Mouse (Mus musculus): ENCODE results near the gene Dpagt1. TPM values are rescaled to one million over a fixed set of nuclear protein-coding genes. Genes with fewer than 3 reads are reported as not detected.
"Not testable (repeated sequence)": the region's sequence is repeated elsewhere in the genome, so short reads cannot be mapped to it uniquely, and the experiment has no call there.

Gene Dpagt1
- total RNA-seq (2017), result 10.6 and 14.2 TPM in 2 replicates

DNA sequence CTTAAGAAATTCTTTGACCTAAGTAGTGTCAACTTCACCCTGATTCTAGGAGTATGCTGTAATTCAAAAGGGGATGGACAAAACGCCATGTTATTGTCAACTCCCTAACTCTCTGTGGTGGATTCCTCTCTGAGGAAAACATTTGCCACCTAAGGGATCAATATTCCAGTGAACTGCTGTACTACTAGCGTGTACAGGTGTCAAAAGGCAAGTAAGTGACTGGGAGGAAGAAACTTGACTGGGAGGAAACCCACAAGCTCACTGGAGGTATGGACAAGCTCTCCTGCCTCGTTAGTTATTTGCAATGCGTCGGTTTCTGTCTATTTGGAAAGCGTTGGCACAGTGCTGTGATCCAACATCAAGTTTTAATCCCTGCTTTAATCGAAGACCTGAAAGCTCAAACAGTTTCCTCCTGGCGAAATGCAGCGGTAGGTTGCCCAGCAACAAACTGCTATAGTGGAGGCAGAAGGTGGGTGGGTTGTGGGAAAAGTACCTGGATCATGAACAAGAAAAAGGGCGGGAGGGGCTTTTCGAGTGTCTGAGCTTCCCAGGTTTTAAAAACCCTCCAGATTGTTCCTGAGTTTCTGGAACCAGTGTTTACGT lies at the start of gene Dpagt1:
Gene Dpagt1, plus strand, starts transcription at position 252 of the 603 bp plus-strand sequence.
- ATAC-seq (replicated peaks; ENCODE audit: low read depth, poor library complexity, severe bottlenecking), result no peak

DNA sequence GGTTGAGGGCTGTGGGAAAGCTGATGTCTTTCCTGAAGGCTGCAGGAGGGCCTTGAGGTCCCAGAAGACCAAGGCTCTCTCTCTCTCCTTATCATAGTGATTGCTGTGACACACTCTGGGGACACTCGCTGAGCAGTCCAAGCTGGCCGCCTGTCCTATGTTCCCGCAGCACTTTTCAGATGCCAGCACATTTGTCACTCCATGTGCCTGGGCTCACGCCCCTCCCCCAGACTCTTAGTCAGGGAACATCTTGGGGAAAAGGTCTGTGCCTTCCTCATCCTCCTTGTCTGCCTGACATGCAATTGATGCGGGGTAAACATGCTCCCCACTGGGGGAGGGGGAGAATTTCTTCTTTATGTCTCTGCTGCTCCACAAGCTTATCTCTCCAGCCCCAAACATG lies 42.6 kb upstream of the Dpagt1 start:
- ATAC-seq (replicated peaks; ENCODE audit: low read depth, poor library complexity, severe bottlenecking), result no peak

DNA sequence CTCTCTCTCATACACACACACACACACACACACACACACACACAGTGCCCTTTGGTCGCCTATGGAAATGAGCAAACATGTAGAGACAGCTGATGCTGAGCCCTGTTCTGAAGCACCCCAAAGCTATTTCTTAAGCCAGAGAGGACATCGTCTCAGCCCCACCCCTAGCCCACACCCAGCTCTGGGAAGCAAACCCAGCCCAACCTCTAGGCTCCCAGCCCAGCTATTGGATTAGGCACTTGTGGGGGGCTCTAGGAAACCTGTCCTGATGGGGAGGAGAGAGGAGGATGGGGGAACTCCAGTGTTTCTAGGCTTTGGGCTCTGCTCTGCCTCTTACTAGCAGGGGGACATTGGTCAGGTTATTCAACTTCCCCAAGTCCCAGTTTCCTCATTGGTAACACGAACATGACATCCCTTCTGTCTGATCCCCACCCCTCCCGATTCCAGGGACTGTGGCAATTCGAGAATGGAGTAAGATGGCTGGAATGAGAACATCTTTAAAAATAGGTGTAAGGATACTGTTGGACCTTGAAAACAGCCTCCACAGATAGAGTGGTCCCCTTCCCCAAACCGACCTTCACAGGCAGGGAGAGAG lies 39.5 kb upstream of the Dpagt1 start:
- 0 out of 2 replicates have a peak, but pooled peaks have one; percentile 6 for ATAC-seq (replicated peaks; ENCODE audit: low read depth, poor library complexity, severe bottlenecking)

GRCm38 (mm10) chr9:44287003-44287400 lies 38.8 kb upstream of the Dpagt1 start:
- 0 out of 2 replicates have a peak, but pooled peaks have one; percentile 1 for ATAC-seq (replicated peaks; ENCODE audit: low read depth, poor library complexity, severe bottlenecking)

DNA sequence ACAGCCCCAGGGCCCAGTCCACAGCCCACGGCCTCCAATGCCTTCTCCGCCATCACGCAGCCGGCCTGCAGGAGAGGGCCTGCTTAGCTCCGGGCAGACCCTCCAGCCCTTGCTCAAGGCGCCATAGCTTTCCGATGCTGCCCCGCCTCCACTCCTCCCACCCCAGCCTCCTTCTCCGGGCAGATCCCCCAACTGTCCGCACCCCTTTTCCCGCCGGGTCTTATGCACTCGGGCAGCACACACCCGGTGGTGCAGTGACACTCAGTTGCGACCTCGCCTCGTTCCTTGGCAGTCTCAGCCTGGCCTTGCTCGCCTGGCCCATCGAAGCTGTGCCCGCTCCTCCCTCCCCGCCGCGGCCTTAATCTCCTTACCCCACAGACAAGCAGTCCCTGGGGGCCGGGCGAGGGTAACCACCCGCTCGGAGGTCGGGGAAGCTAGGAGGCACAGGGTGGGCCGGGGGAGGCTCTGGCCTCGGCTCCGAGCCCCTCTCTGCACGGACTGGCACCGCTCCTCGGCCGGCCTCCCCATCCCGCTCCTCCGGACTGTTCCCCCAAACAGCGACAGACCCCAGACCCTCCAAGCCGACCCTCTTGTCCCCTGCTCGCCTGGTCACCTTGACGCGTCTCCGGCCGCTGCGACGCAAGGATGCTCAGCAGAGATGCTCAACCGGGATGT lies 38.3 kb upstream of the Dpagt1 start:
- ATAC-seq (replicated peaks; ENCODE audit: low read depth, poor library complexity, severe bottlenecking), result peak; percentile 46

GRCm38 (mm10) chr9:44288076-44288958 lies 37.5 kb upstream of the Dpagt1 start, which contains the start of gene Abcg4:
Gene Abcg4, minus strand, starts transcription at chr9:44288615.
- peak; percentile 54 for ATAC-seq (replicated peaks; ENCODE audit: low read depth, poor library complexity, severe bottlenecking)

DNA sequence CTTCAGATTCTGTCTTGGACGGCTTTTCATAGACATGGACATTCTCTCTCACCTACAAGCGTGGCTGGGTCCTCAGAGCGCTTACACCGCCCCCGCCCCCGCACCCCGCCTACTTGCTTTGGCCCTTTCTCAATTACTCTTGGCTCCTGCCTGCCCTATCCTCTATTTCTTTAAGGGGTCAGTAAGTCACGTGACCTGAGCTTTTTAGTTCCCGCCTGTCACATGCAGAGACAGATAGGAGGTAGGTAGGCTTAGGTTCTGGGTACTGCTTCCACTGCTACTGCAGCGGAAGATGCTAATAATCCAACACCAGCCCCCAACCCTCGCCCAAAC lies 36.9 kb upstream of the Dpagt1 start:
- ATAC-seq (replicated peaks; ENCODE audit: low read depth, poor library complexity, severe bottlenecking), result no peak

DNA sequence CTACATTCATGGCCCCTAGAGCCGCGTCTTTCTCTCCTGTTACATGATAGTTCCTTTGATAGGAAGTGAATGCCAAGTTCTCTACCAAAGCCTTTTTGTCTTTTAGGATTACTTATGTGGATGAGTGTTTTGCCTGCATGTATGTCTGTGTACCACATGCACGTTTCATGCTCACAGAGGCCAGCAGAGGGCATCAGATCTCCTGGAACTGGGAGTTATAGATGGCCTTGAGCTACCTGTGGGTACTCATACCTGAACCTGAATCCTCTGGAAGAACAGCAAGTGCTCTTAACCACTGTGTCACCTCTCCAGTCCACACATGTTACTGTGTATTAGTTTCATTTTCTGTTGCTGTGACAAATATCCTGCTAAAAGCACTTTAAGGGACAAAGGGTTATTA lies 33.3 kb upstream of the Dpagt1 start:
- no peak for ATAC-seq (replicated peaks; ENCODE audit: low read depth, poor library complexity, severe bottlenecking)

DNA sequence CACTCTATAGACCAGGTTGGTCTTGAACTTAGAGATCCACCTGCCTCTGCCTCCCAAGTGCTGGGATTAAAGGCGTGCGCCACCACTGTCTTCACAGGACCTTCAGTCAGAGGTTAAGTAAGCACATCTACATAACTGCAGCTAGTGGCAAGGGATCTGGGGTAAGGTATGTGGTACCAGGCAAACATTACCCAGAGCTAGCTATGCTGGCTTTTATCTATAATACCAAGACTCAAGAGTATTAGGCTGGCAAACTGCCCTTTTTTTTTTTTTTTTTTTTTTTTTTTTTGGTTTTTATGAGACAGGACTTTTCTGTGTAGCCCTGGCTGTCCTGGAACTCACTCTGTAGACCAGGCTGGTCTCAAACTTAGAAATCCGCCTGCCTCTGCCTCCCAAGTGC lies 25.8 kb upstream of the Dpagt1 start:
- ATAC-seq (replicated peaks; ENCODE audit: low read depth, poor library complexity, severe bottlenecking), result not testable (repeated sequence)

DNA sequence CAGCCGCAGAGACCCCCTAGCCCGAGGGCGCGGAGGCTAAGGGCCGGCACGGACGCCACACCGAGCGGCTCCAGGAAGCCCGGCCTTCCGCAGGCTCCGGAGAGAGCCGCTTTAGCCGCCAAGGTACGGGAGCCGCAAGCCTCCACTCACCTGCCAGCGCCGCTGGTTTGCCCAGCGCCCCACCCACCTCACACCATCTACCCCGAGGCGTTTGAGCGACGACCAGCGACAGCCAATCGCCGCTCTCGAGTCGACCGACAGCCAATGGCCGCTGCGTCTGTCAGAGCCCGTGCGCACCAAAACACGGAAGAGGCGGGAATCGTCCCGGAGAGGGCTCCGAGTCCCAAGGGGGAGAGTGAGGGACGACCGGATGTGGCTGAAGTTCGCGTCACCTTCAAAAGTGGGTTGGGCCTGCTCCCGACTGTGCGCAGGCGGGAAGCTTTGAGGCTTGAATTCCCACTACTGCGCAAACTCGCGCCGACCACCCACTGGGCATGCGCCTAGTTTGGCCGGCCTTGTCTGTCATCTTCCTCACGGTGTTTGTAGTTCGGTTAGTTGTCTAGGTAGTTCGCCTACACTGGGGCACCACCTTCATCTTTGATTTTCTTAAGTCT lies 20.2 kb upstream of the Dpagt1 start, which contains the start of gene Hinfp:
Gene Hinfp, minus strand, starts transcription at position 206 of the 614 bp plus-strand sequence.
- ATAC-seq (replicated peaks; ENCODE audit: low read depth, poor library complexity, severe bottlenecking), result peak; percentile 100

GRCm38 (mm10) chr9:44306532-44306931 lies 19.3 kb upstream of the Dpagt1 start:
- ATAC-seq (replicated peaks; ENCODE audit: low read depth, poor library complexity, severe bottlenecking), result no peak

DNA sequence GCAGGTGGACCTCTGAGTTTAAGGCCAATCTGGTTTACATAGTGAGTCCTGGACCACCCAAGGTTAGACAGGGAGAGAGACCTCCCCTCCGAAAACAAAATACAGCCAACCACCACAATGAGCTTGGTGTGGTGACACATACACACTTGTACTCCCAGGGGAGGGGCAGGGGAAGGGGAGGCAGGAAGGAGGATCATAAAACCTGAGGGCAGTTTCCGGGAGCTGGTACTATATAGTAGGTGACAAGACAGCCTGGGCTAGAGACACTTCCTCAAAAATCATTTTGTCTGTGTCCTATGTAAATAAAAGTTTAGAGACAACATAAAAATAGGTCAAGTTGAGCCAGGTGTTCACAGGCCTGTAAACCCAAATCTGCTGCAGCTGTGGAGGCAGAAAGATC lies 18.6 kb upstream of the Dpagt1 start:
- ATAC-seq (replicated peaks; ENCODE audit: low read depth, poor library complexity, severe bottlenecking), result no peak

DNA sequence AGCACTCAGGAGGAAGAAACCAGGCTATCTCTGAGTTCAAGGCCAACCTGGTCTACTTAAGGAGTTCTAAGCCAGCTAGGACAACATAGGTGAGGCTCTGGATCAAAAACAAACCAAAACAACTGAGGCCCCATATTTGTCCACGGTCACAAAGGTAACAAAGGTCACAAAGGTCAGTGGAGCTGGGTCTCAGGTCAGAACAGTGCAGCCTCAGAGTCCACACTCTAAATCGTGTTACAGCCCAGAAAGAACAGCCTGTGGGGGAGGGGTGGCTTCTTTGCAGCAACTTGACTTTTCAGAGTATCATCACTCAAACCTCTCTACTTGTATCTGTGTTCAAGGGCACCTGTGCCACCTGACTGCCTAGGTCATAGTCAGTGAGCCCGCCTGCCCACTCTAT lies 16.1 kb upstream of the Dpagt1 start:
- ATAC-seq (replicated peaks; ENCODE audit: low read depth, poor library complexity, severe bottlenecking), result no peak

- no peak for ATAC-seq (replicated peaks; ENCODE audit: low read depth, poor library complexity, severe bottlenecking)
Measured at GRCm38 (mm10) chr9:44310750-44311135, 15.1 kb upstream of the Dpagt1 start.

DNA sequence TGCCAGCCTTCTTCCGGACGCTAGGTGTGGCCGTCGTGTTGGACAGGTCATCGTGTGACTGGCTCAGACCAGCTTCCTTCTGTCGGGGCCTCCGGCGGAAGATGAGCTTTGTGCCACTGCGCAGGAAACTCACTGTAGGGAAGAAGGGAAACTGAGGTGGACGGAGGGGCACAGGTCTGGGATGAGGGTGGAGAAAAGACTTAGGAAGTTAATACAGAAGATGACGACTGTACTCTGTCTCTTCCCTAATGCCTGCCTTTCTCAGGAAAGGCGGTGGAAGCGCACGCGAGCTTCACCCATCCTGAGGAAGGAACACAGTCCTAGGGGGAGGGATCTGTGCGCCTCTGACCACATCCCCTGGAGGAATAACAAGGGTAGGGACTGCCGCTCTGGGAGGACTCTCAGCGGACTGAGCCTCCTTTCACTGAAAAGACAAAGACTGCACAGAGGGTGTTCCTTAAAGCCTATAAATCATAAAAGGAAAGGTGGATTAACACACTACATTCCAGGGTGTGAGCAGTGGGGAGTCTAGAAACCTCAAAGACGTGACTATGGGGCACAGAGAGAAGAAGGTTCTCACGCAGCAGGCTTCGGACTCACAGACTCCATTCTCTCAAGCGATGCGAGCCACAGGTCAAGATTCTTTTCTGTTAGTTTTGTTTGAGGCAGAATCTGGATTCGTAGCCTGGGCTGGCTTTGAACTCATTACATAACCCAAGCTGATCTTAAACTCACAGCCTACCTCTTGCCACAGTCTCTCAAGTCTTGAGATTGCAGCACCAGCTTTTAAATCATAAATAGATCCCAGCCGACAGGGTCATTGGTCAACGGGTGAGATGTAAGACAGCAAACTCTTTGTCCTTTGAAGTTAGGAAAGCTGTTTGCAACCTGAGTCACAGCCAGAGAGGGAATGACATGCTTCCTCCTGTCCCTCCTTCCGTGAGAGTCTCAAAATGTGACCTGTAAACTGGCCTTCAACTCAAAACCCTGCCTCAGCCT lies 14.4 kb upstream of the Dpagt1 start:
- ATAC-seq (replicated peaks; ENCODE audit: low read depth, poor library complexity, severe bottlenecking), result peak; percentile 81

DNA sequence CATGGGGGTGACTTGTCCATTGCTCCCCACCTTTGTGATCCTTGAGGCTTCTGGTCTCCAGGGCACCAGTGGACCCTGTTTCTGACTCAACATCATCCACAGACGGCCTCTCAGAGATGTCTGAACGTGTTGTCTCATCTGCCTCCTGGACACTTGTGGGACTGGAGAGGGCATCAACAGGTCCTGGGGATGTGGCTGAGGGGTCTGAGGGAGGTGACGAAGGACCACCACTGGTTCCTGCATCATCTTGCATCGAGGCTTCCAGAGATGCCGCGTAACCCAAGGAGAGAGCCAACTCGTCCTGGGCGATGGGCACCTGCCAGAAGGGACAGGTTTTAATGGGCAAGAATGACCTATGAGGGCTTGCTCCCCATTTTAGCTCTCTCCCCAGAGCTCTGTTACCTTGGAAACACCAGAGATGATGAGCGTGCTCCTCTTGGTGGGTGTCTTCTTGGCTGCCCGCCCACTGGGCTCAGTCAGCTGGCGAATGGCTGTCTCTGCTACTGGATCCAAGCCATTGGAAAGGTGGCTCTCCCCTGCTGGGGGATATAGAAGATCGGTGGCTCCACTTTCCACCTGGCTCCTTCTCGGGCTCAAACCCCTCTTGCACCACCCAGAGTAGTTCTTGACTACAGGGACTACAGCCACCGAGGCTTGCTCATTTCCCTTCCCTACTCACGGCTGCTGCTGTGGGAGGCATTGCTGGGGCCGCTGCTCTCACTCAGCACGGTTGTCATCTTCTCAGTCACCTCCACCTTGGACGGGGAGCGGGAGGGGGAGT lies 12.2 kb upstream of the Dpagt1 start:
- ATAC-seq (replicated peaks; ENCODE audit: low read depth, poor library complexity, severe bottlenecking), result no peak

GRCm38 (mm10) chr9:44314257-44314547 lies 11.6 kb upstream of the Dpagt1 start:
- no peak for ATAC-seq (replicated peaks; ENCODE audit: low read depth, poor library complexity, severe bottlenecking)

GRCm38 (mm10) chr9:44314910-44315309 lies 10.9 kb upstream of the Dpagt1 start:
- ATAC-seq (replicated peaks; ENCODE audit: low read depth, poor library complexity, severe bottlenecking), result no peak

Measured in common myeloid progenitor, adult 5-6 weeks (primary cell).